Mouse (Mus musculus) kidney, embryonic 16.5 days (tissue): ENCODE measurements around the gene Bud23. TPM values are rescaled to one million over a fixed set of nuclear protein-coding genes. Genes with fewer than 3 reads are reported as not detected.
A peak's percentile ranks its signal among the peaks of the same experiment; 100 is the strongest.

Source experiments
- ATAC-seq: fragments of 200-750 bp; cut with Nextera tagmentation; 2 replicates; pipeline ENCODE4 v1.8.0; 2017; ENCODE audit warnings: moderate TSS enrichment; ENCODE audit not compliant: low FRiP score, low TSS enrichment
- H3K27ac ChIP-seq: fragments of 300-500 bp; sonication (generic); 2 replicates; pipeline ENCODE4 v1.5.1; 2014; ENCODE audit warnings: low read length
- H3K27me3 ChIP-seq: fragments of 300-500 bp; sonication (generic); 2 replicates; pipeline ENCODE4 v1.6.1; 2014; ENCODE audit warnings: low read length, control low read depth, mixed read lengths; ENCODE audit not compliant: insufficient read depth
- H3K36me3 ChIP-seq: fragments of 300-500 bp; sonication (generic); 2 replicates; pipeline ENCODE4 v1.6.1; 2014; ENCODE audit warnings: low read length, control low read depth, mixed read lengths; ENCODE audit not compliant: insufficient read depth
- H3K4me1 ChIP-seq: fragments of 300-500 bp; sonication (generic); 2 replicates; pipeline ENCODE4 v1.6.1; 2014; ENCODE audit warnings: low read length, control low read depth, mixed read lengths; ENCODE audit not compliant: insufficient read depth
- H3K4me2 ChIP-seq: fragments of 300-500 bp; sonication (generic); replicated peaks from 2 replicates; pipeline ENCODE4 v1.6.1; 2014; ENCODE audit warnings: low read depth, low read length
- H3K4me3 ChIP-seq: fragments of 300-500 bp; sonication (generic); 2 replicates; pipeline ENCODE4 v1.5.1; 2014; ENCODE audit warnings: mild to moderate bottlenecking, low read length
- H3K9ac ChIP-seq: fragments of 300-500 bp; sonication (generic); replicated peaks from 2 replicates; pipeline ENCODE4 v1.6.1; 2014; ENCODE audit warnings: low read length
- H3K9me3 ChIP-seq: fragments of 300-500 bp; sonication (generic); 2 replicates; pipeline ENCODE4 v1.6.1; 2016; ENCODE audit warnings: low read length, control low read depth
- WGBS: fragments of 180-500 bp; shearing (Covaris S2); extraction: QIAGEN DNeasy Blood & Tissue Kit; methylation state at CpG from one replicate; pipeline ENCODE4 v1.1.7; 2014; 5-methylcytosine and 5-hydroxymethylcytosine counted together
- polyA plus RNA-seq: library from polyadenylated mRNA; unstranded; fragments of >200 nt; fragmentation: Nextera tagmentation; extraction: Ambion mirVana; gene quantifications from 2 replicates; pipeline ENCODE4 v1.2.1, GENCODE M21; 2015

Gene Bud23
- polyA plus RNA-seq, 1 experiment from 2014 or later, result 139 TPM

GRCm38 (mm10) chr5:135029007-135029854, 35.5 kb downstream of the Bud23 start:
- peaks cover 34% of the 10 kb centered on the region for H3K4me1 ChIP-seq
- H3K9me3 ChIP-seq, result no peaks in the 10 kb centered on the region
- ATAC-seq, result no peak
- H3K4me2 ChIP-seq, result peak overlapping the region; percentile 24
- peak overlapping the region; percentile 30; the same call in 1 of the 2 replicates for H3K27ac ChIP-seq
- no peaks in the 10 kb centered on the region for H3K36me3 ChIP-seq
- WGBS, result 40% methylated on average over 18 of the region's 18 CpGs
- peak overlapping the region; percentile 12; the same call in 1 of the 2 replicates for H3K9ac ChIP-seq
- H3K27me3 ChIP-seq, result no peaks in the 10 kb centered on the region
- H3K4me3 ChIP-seq, result no peak overlapping the region

DNA sequence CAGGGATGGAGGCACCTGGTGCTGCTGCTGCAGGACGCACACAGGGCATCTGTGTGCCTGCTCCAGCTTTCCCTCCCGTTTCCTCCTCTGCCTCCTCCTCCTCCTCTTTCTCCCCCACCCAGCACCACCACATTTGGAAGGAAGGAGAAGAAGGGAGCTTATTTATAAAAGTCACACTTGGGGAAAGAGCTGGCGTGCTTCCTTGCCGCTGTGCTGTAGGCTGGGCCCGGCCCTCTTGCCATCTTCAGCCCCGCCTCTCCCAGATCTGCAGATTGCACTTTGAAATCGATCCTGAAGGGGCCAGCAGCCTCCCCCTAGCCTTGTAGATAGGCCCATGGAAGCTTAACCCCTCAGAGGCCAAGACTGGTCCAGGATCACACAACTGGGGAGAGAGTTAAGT, 38.9 kb downstream of the Bud23 start:
- Histone ChIP-seq H3K4me3 (peak overlapping the region; percentile 71; the same call in 1 of the 2 replicates), H3K27ac (0 out of 2 replicates have a peak overlapping the region, but pooled peaks have one; percentile 15), H3K4me1 (peaks cover 45% of the 10 kb centered on the region), H3K27me3 (no peaks in the 10 kb centered on the region), H3K4me2 (peak overlapping the region; percentile 95), H3K9ac (peak overlapping the region; percentile 57; the same call in 1 of the 2 replicates), H3K36me3 (no peaks in the 10 kb centered on the region), H3K9me3 (no peaks in the 10 kb centered on the region)
- ATAC-seq, result no peak
- WGBS, result 9% methylated on average over 7 of the region's 7 CpGs

DNA sequence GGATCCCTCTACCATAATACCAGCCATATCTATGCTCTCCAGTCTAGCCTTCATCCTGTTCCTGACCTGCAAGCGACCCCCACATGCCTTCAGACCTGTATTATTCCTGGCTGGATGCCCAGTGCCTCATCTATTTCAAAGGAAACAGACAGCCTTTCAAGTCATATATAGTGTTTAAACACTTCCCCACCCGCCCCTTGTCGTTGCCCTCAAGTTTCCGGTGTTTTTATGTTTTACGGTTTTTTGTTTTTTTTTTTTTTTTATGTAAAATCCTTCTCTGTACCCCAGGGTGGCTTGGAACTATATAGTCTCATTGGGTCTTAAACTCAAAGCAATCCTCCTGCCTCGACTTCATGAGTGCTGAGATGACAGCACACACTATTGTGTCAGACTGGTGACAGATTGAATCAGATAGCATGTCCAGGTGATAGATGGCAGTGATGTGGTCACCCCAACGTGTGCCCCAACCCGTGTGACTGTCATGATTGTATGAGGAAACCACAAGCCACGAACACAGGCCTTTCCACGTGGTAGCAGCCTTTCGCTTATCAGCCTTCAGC, 40.0 kb downstream of the Bud23 start:
- Histone ChIP-seq H3K27me3 (no peaks in the 10 kb centered on the region), H3K36me3 (no peaks in the 10 kb centered on the region), H3K4me1 (peaks cover 45% of the 10 kb centered on the region), H3K27ac (no peak overlapping the region), H3K4me2 (peak overlapping the region; percentile 95), H3K9ac (peak overlapping the region; percentile 83), H3K4me3 (peak overlapping the region; percentile 71), H3K9me3 (no peaks in the 10 kb centered on the region)
- peak; percentile 17; the same call in 1 of the 2 replicates for ATAC-seq
- 17% methylated on average over 11 of the region's 11 CpGs for WGBS

- Histone ChIP-seq H3K9ac (peak within 1 kb of the TSS; percentile 83), H3K4me3 (peak within 1 kb of the TSS; percentile 71), H3K27me3 (no peaks in the 10 kb centered on the region), H3K36me3 (no peaks in the 10 kb centered on the region), H3K27ac (peak within 1 kb of the TSS; percentile 20; the same call in 1 of the 2 replicates), H3K4me2 (peak within 1 kb of the TSS; percentile 95), H3K4me1 (peaks cover 34% of the 10 kb centered on the region), H3K9me3 (no peaks in the 10 kb centered on the region)
- peak; percentile 94 for ATAC-seq
- WGBS, result under 1% methylated on average over 61 of the region's 61 CpGs
Observed at GRCm38 (mm10) chr5:135023344-135024173, 41.2 kb downstream of the Bud23 start, which contains the start of gene Stx1a. Stx1a (plus strand) TSS chr5:135023482.

DNA sequence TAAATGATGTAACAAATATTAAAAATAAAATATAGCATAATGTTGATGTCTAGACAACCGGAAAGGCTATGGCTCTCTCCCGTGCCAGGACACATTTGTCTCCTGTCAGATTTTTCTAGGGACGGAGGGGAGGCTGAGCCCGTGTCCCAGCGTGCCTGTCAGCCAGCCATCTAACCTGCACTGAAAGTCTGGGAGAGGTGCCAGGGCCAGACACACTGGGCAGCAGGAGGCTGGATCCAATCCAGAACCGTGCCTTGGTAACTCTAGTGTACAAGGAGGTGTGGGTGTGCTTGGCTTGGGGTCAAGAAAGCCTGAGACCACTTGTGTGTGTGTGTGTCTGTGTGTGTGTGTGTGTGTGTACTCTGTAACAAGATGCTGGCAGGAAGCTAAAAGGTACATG, 42.9 kb downstream of the Bud23 start:
- Histone ChIP-seq H3K36me3 (no peaks in the 10 kb centered on the region), H3K27me3 (no peaks in the 10 kb centered on the region), H3K4me3 (no peak overlapping the region), H3K9me3 (no peaks in the 10 kb centered on the region), H3K4me1 (peaks cover 31% of the 10 kb centered on the region), H3K27ac (0 out of 2 replicates have a peak overlapping the region, but pooled peaks have one; percentile 5), H3K9ac (no peak overlapping the region), H3K4me2 (no peak overlapping the region)
- ATAC-seq, result peak; percentile 37
- WGBS, result 40% methylated on average over 6 of the region's 6 CpGs

GRCm38 (mm10) chr5:135016224-135016759, 48.5 kb downstream of the Bud23 start:
- WGBS, result 49% methylated on average over 4 of the region's 4 CpGs
- ATAC-seq, result no peak
- Histone ChIP-seq H3K9me3 (no peaks in the 10 kb centered on the region), H3K4me1 (peaks cover 22% of the 10 kb centered on the region), H3K27ac (no peak overlapping the region), H3K4me2 (no peak overlapping the region), H3K9ac (no peak overlapping the region), H3K27me3 (no peaks in the 10 kb centered on the region), H3K4me3 (no peak overlapping the region), H3K36me3 (no peaks in the 10 kb centered on the region)

DNA sequence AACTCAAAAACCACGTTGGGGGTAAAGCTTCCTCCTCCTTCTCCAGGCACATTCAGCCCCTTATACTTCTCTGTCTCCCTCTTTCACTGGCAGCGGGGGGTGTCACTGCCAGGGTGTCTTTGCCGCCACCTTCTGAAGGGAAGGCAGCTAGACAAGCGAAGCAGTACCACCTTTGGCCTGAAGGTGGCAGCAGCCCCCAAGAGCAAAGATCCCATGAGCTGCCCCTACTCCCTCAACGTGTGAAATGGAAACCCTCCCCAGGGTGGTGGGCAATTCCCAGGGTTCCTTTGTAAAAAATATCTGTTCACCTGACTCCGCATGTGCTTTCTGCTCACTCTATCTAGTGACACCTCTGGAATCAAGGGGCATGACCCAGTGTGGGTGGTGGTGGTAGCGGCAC, 49.3 kb downstream of the Bud23 start:
- no peak overlapping the region for H3K9ac ChIP-seq
- no peak overlapping the region for H3K27ac ChIP-seq
- H3K4me1 ChIP-seq, result peaks cover 30% of the 10 kb centered on the region
- no peak for ATAC-seq
- H3K4me2 ChIP-seq, result no peak overlapping the region
- no peak overlapping the region for H3K4me3 ChIP-seq
- H3K27me3 ChIP-seq, result no peaks in the 10 kb centered on the region
- WGBS, result 14% methylated on average over 7 of the region's 7 CpGs
- H3K36me3 ChIP-seq, result no peaks in the 10 kb centered on the region
- H3K9me3 ChIP-seq, result no peaks in the 10 kb centered on the region

GRCm38 (mm10) chr5:135012671-135013441, 51.9 kb downstream of the Bud23 start:
- H3K4me3 ChIP-seq, result peak overlapping the region; percentile 40
- 6% methylated on average over 14 of the region's 16 CpGs for WGBS
- peak overlapping the region; percentile 59 for H3K9ac ChIP-seq

More at GRCm38 (mm10) chr5:135012671-135013441, 51.9 kb downstream of the Bud23 start:
- Histone ChIP-seq H3K36me3 (no peaks in the 10 kb centered on the region), H3K27me3 (no peaks in the 10 kb centered on the region), H3K4me1 (peaks cover 34% of the 10 kb centered on the region), H3K4me2 (peak overlapping the region; percentile 54), H3K9me3 (no peaks in the 10 kb centered on the region), H3K27ac (peak overlapping the region; percentile 76)
- ATAC-seq, result no peak
